Mouse (Mus musculus) duodenum, adult 2 months (tissue): ENCODE data around the gene Gm3383. TPM values are rescaled to one million over a fixed set of nuclear protein-coding genes. Genes with fewer than 3 reads are reported as not detected.

Source experiments
- polyA plus RNA-seq: library from polyadenylated mRNA; depleted of rRNA; stranded (reverse); fragments of >200 nt; gene quantifications from 2 replicates; pipeline ENCODE4 v1.2.3, GENCODE M21; 2012; ENCODE audit warnings: low replicate concordance; rRNA removed

The Gm3383 gene
- not detected in 2 replicates for polyA plus RNA-seq

GRCm38 (mm10) chr14:5807882-5808281, at the start of gene Gm3383:
Gene Gm3383, minus strand, starts transcription at chr14:5807982.

GRCm38 (mm10) chr14:5830229-5830628, 22.4 kb upstream of the Gm3383 start, which contains the start of gene Gm3424:
Gene Gm3424, minus strand, starts transcription at chr14:5830329.

GRCm38 (mm10) chr14:5741477-5741876, 66.3 kb downstream of the Gm3383 start, which contains the start of gene Gm3373:
Gene Gm3373, minus strand, starts transcription at chr14:5741577.

GRCm38 (mm10) chr14:5687357-5687756, 120.4 kb downstream of the Gm3383 start, which contains the start of gene Gm9603:
Gene Gm9603, minus strand, starts transcription at chr14:5687457.

GRCm38 (mm10) chr14:5632928-5633327, 174.9 kb downstream of the Gm3383 start, which contains the start of gene Gm8265:
Gene Gm8265, minus strand, starts transcription at chr14:5633028.

Other genes with a start within 250 kb of the Gm3383 start
- gene Gm8265, start 175.0 kb downstream of the Gm3383 start, polyA plus RNA-seq = not detected in 2 replicates
- not detected in 2 replicates for gene Gm9603, start 120.5 kb downstream of the Gm3383 start, polyA plus RNA-seq
- gene Gm3373, start 66.4 kb downstream of the Gm3383 start, polyA plus RNA-seq = not detected in 2 replicates
- not detected in 2 replicates for gene Gm3424, start 22.3 kb upstream of the Gm3383 start, polyA plus RNA-seq
- not detected in 2 replicates for gene Gm8237, start 72.4 kb upstream of the Gm3383 start, polyA plus RNA-seq
- gene Gm3248, start 153.8 kb upstream of the Gm3383 start, polyA plus RNA-seq = not detected in 2 replicates
- not detected in 2 replicates for gene Gm3453, start 171.2 kb upstream of the Gm3383 start, polyA plus RNA-seq